Mouse (Mus musculus): ENCODE measurements at regions not wholly inside any gene's neighbourhood (a gene's known extent, or its start where the extent isn't known, plus 50 kb on each side); places are given as distances from the start of the nearest gene placed in this dataset.

DNA sequence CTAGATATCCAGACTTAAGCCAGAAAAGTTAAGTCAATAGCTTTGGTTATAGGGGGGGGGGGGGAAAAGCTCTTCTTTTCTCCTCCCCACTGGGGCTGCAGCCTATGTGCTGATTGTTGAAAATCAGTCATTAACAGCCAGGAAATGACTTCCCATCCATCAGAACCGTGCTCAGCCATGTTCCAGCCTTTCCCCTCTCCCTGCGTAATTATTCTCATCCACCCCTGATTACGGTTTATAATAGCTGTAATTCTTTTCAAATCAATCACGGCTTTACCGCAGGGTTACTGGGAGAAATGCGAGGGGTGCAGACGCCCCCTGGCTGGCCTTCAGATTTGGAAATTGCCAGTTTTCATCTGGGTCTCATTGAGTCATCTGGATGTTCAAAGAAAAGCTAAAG lies 270.8 kb upstream of the Npvf start:
- no peak for TF ChIP-seq CTCF (IDR thresholded peaks at IDR 0.05; ENCODE audit: control insufficient read depth, insufficient read depth, insufficient replicate concordance, low read depth, low read length)
- no peak for TF ChIP-seq POLR2A (IDR thresholded peaks at IDR 0.05; ENCODE audit: control insufficient read depth, low read depth, low read length)
